ENCODE assay signal across 23 mouse cellular contexts in genomic region chr15:95410213-95410843, GRCm38 (mm10).
DNase-seq lines count a peak whose midpoint lies in the region; ATAC-seq and TF ChIP-seq lines count a peak whose summit lies in the region.
"Had no signal": no experiment of that assay in that cellular context is flagged by ENCODE, and none has a peak within 500 bp of the region (broad histone marks: within the 10 kb centered on the region; RNA-seq: fewer than 3 reads in every experiment).

No protein-coding gene starts in this region.

- H3K4me1 ChIP-seq in embryonic facial prominence, embryonic 14.5 days (ENCODE audit: control insufficient read depth, insufficient read depth, low read length) = no peaks in the 10 kb centered on the region
- H3K4me1 ChIP-seq in embryonic facial prominence, embryonic 10.5 days = peaks cover 7% of the 10 kb centered on the region; the same call in 1 of the 2 replicates
- H3K4me1 ChIP-seq in hindbrain, embryonic 13.5 days (replicated peaks) = peaks cover 19% of the 10 kb centered on the region
- no peaks in the 10 kb centered on the region for H3K4me1 ChIP-seq in hindbrain, postnatal 0 days (ENCODE audit: insufficient read depth, low read length)
- H3K4me1 ChIP-seq in midbrain, embryonic 13.5 days (replicated peaks) = peaks cover 25% of the 10 kb centered on the region
- peaks cover 11% of the 10 kb centered on the region; the same call in 1 of the 2 replicates for H3K4me1 ChIP-seq in midbrain, embryonic 15.5 days
- no peaks in the 10 kb centered on the region for H3K4me1 ChIP-seq in ES-E14 (ENCODE audit: control insufficient read depth in 2 of 2, insufficient read depth in 2 of 2, low read length in 2 of 2, poor library complexity in 1 of 2)
- H3K4me1 ChIP-seq: forebrain, embryonic 15.5 days; heart, embryonic 10.5 days; heart, embryonic 13.5 days had no signal

- TF ChIP-seq CTCF in hindbrain, postnatal 0 days (IDR thresholded peaks at IDR 0.05; ENCODE audit: low read depth) = no peak

- no peaks in the 10 kb centered on the region for H3K27me3 ChIP-seq in embryonic facial prominence, embryonic 14.5 days (replicated peaks; ENCODE audit: control insufficient read depth, insufficient read depth, low read length)
- no peaks in the 10 kb centered on the region for H3K27me3 ChIP-seq in embryonic facial prominence, embryonic 10.5 days (replicated peaks; ENCODE audit: low read depth, poor library complexity, severe bottlenecking)
- no peaks in the 10 kb centered on the region for H3K27me3 ChIP-seq in hindbrain, embryonic 13.5 days
- no peaks in the 10 kb centered on the region for H3K27me3 ChIP-seq in hindbrain, postnatal 0 days (ENCODE audit: insufficient read depth, low read length)
- no peaks in the 10 kb centered on the region for H3K27me3 ChIP-seq in midbrain, embryonic 13.5 days
- no peaks in the 10 kb centered on the region for H3K27me3 ChIP-seq in midbrain, embryonic 15.5 days (replicated peaks)
- H3K27me3 ChIP-seq: embryonic facial prominence, embryonic 12.5 days; forebrain, embryonic 12.5 days; forebrain, embryonic 15.5 days; heart, embryonic 13.5 days had no signal

- ATAC-seq in embryonic facial prominence, embryonic 14.5 days (ENCODE audit: low read depth) = no peak
- ATAC-seq in hindbrain, embryonic 13.5 days (ENCODE audit: low FRiP score) = no peak
- no peak for ATAC-seq in hindbrain, postnatal 0 days
- ATAC-seq in midbrain, embryonic 13.5 days = 0 out of 2 replicates have a peak, but pooled peaks have one; percentile 27
- ATAC-seq in midbrain, embryonic 15.5 days (replicated peaks) = no peak
- ATAC-seq: forebrain, embryonic 15.5 days; Patski had no signal

- H3K9ac ChIP-seq in embryonic facial prominence, embryonic 14.5 days (ENCODE audit: low read depth, low read length) = no peak overlapping the region
- no peak overlapping the region for H3K9ac ChIP-seq in hindbrain, embryonic 13.5 days
- H3K9ac ChIP-seq in hindbrain, postnatal 0 days (replicated peaks; ENCODE audit: low read length) = no peak overlapping the region
- no peak overlapping the region for H3K9ac ChIP-seq in midbrain, embryonic 13.5 days (replicated peaks)
- no peak overlapping the region for H3K9ac ChIP-seq in midbrain, embryonic 15.5 days
- H3K9ac ChIP-seq in ES-E14 (ENCODE audit: insufficient read depth, low read depth, low read length, poor library complexity, severe bottlenecking) = no peak overlapping the region
- H3K9ac ChIP-seq: embryonic facial prominence, embryonic 12.5 days; forebrain, embryonic 12.5 days; forebrain, embryonic 15.5 days; heart, embryonic 13.5 days had no signal

- H3K4me2 ChIP-seq in embryonic facial prominence, embryonic 14.5 days (ENCODE audit: low read depth, low read length) = no peak overlapping the region
- H3K4me2 ChIP-seq in hindbrain, embryonic 13.5 days = no peak overlapping the region
- H3K4me2 ChIP-seq in hindbrain, postnatal 0 days (ENCODE audit: low read depth, low read length) = no peak overlapping the region
- no peak overlapping the region for H3K4me2 ChIP-seq in midbrain, embryonic 13.5 days (replicated peaks)
- H3K4me2 ChIP-seq in midbrain, embryonic 15.5 days = no peak overlapping the region
- H3K4me2 ChIP-seq: embryonic facial prominence, embryonic 12.5 days; forebrain, embryonic 12.5 days; forebrain, embryonic 15.5 days; heart, embryonic 13.5 days had no signal

- WGBS in embryonic facial prominence, embryonic 14.5 days = 81% methylated on average over 11 of the region's 11 CpGs
- 90% methylated on average over 11 of the region's 11 CpGs for WGBS in embryonic facial prominence, embryonic 10.5 days
- 69% methylated on average over 11 of the region's 11 CpGs for WGBS in hindbrain, embryonic 13.5 days
- 79% methylated on average over 11 of the region's 11 CpGs for WGBS in hindbrain, postnatal 0 days
- 71% methylated on average over 11 of the region's 11 CpGs for WGBS in midbrain, embryonic 13.5 days
- 66% methylated on average over 11 of the region's 11 CpGs for WGBS in midbrain, embryonic 15.5 days

- H3K9me3 ChIP-seq in embryonic facial prominence, embryonic 14.5 days (ENCODE audit: control insufficient read depth, low read length) = no peaks in the 10 kb centered on the region
- H3K9me3 ChIP-seq in embryonic facial prominence, embryonic 10.5 days = no peaks in the 10 kb centered on the region
- H3K9me3 ChIP-seq in hindbrain, embryonic 13.5 days = no peaks in the 10 kb centered on the region
- H3K9me3 ChIP-seq in hindbrain, postnatal 0 days (ENCODE audit: low read length) = no peaks in the 10 kb centered on the region
- H3K9me3 ChIP-seq in midbrain, embryonic 13.5 days = no peaks in the 10 kb centered on the region
- H3K9me3 ChIP-seq in midbrain, embryonic 15.5 days = no peaks in the 10 kb centered on the region
- H3K9me3 ChIP-seq in ES-E14 (ENCODE audit: control insufficient read depth, insufficient read depth, low read depth, low read length) = no peaks in the 10 kb centered on the region
- H3K9me3 ChIP-seq: embryonic facial prominence, embryonic 12.5 days; forebrain, embryonic 12.5 days; forebrain, embryonic 15.5 days; heart, embryonic 10.5 days had no signal

- H3K36me3 ChIP-seq in embryonic facial prominence, embryonic 14.5 days (ENCODE audit: control insufficient read depth, insufficient read depth, low read length) = no peaks in the 10 kb centered on the region
- H3K36me3 ChIP-seq in embryonic facial prominence, embryonic 10.5 days (replicated peaks) = no peaks in the 10 kb centered on the region
- no peaks in the 10 kb centered on the region for H3K36me3 ChIP-seq in hindbrain, embryonic 13.5 days
- H3K36me3 ChIP-seq in hindbrain, postnatal 0 days (ENCODE audit: insufficient read depth, low read length) = no peaks in the 10 kb centered on the region
- H3K36me3 ChIP-seq in midbrain, embryonic 13.5 days = 0 out of 2 replicates have a peak, but pooled peaks cover 4% of the 10 kb centered on the region
- H3K36me3 ChIP-seq in midbrain, embryonic 15.5 days (replicated peaks) = no peaks in the 10 kb centered on the region
- no peaks in the 10 kb centered on the region for H3K36me3 ChIP-seq in ES-E14 (ENCODE audit: control insufficient read depth, insufficient read depth, low read length, poor library complexity, severe bottlenecking)
- H3K36me3 ChIP-seq: embryonic facial prominence, embryonic 12.5 days; forebrain, embryonic 12.5 days; forebrain, embryonic 15.5 days; G1E; heart, embryonic 10.5 days; heart, embryonic 13.5 days had no signal

- no peak overlapping the region for H3K27ac ChIP-seq in embryonic facial prominence, embryonic 14.5 days (replicated peaks; ENCODE audit: low read depth, low read length)
- no peak overlapping the region for H3K27ac ChIP-seq in embryonic facial prominence, embryonic 10.5 days (replicated peaks)
- H3K27ac ChIP-seq in hindbrain, embryonic 13.5 days = peak overlapping the region; percentile 40; the same call in 1 of the 2 replicates
- H3K27ac ChIP-seq in hindbrain, postnatal 0 days = no peak overlapping the region
- peak overlapping the region; percentile 26; the same call in 1 of the 2 replicates for H3K27ac ChIP-seq in midbrain, embryonic 13.5 days
- no peak overlapping the region for H3K27ac ChIP-seq in midbrain, embryonic 15.5 days
- no peak overlapping the region for H3K27ac ChIP-seq in ES-E14 (ENCODE audit: insufficient read depth, low read depth, low read length, poor library complexity, severe bottlenecking)
- H3K27ac ChIP-seq: embryonic facial prominence, embryonic 12.5 days; forebrain, embryonic 12.5 days; forebrain, embryonic 15.5 days; heart, adult 2 months; heart, embryonic 10.5 days; heart, embryonic 13.5 days had no signal

- peak; percentile 9 for DNase-seq in embryonic facial prominence, embryonic 14.5 days (ENCODE audit: low spot score)
- DNase-seq in embryonic facial prominence, embryonic 10.5 days (ENCODE audit: low spot score) = no peak
- no peak for DNase-seq in hindbrain, postnatal 0 days (ENCODE audit: low spot score)
- DNase-seq in ES-E14 (ENCODE audit: low read depth, low spot score) = no peak
- DNase-seq: adrenal gland, postnatal 10 days; adrenal gland, postnatal 36 days; cerebellum, adult 18-20 months; cerebellum, adult 9-10 months; cerebellum, postnatal 14 days; gastrocnemius, postnatal 25 days; heart, adult 2 months; heart, postnatal 14 days had no signal

- in situ Hi-C loops in ES-E14 (cut with MboI; ENCODE audit: low sequenced_read_pairs in 2 of 2, unreplicated experiment in 2 of 2) = no loop called here

- no peak overlapping the region for H3K4me3 ChIP-seq in embryonic facial prominence, embryonic 14.5 days (ENCODE audit: low read depth, low read length)
- no peak overlapping the region for H3K4me3 ChIP-seq in embryonic facial prominence, embryonic 10.5 days
- no peak overlapping the region for H3K4me3 ChIP-seq in hindbrain, embryonic 13.5 days
- H3K4me3 ChIP-seq in hindbrain, postnatal 0 days (ENCODE audit: low read length) = no peak overlapping the region
- H3K4me3 ChIP-seq in midbrain, embryonic 13.5 days (replicated peaks) = no peak overlapping the region
- H3K4me3 ChIP-seq in midbrain, embryonic 15.5 days = no peak overlapping the region
- no peak overlapping the region for H3K4me3 ChIP-seq in ES-E14 (ENCODE audit: insufficient read depth in 1 of 2, low read depth in 1 of 2, low read length in 2 of 2, poor library complexity in 1 of 2, severe bottlenecking in 1 of 2)
- H3K4me3 ChIP-seq: embryonic facial prominence, embryonic 12.5 days; erythroblast, embryonic 14.5 days; forebrain, embryonic 12.5 days; forebrain, embryonic 15.5 days; heart, adult 2 months; heart, embryonic 10.5 days; heart, embryonic 13.5 days had no signal

TF ChIP-seq in ES-E14, 5 proteins besides CTCF, POLR2A, EP300 and RAD21:
- TF ChIP-seq ZC3H11A (IDR thresholded peaks at IDR 0.05; ENCODE audit: borderline replicate concordance, low read depth, low read length) (no peak), MAFK (IDR thresholded peaks at IDR 0.05; ENCODE audit: insufficient read depth, low read depth, low read length) (peak; percentile 74), CHD2 (IDR thresholded peaks at IDR 0.05; ENCODE audit: low read depth, low read length) (no peak), HCFC1 (IDR thresholded peaks at IDR 0.05; ENCODE audit: borderline replicate concordance, insufficient read depth, low read length) (no peak), ZNF384 (IDR thresholded peaks at IDR 0.05; ENCODE audit: low read depth, low read length) (no peak)
TF ChIP-seq in ES-E14: peak in this region for 1.

Comparison
In these comparisons a context has a peak if more than half of its experiments do, and no peak if none do; other contexts are left out.
1. H3K27ac ChIP-seq: peak in hindbrain, embryonic 13.5 days (single experiment) and midbrain, embryonic 13.5 days (single experiment); none in embryonic facial prominence, embryonic 14.5 days (single experiment), embryonic facial prominence, embryonic 10.5 days (single experiment), hindbrain, postnatal 0 days (single experiment), midbrain, embryonic 15.5 days (single experiment) and ES-E14 (single experiment).